Mouse (Mus musculus) liver, embryonic 12.5 days (tissue): ENCODE measurements around the gene Fer. TPM values are rescaled to one million over a fixed set of nuclear protein-coding genes. Genes with fewer than 3 reads are reported as not detected.

ENCODE experiments used
- ATAC-seq: fragments of 200-750 bp; cut with Nextera tagmentation; 2 replicates; pipeline ENCODE4 v1.8.0; 2017; ENCODE audit warnings: moderate number of reproducible peaks, mild to moderate bottlenecking, moderate library complexity
- H3K27ac ChIP-seq: fragments of 300-500 bp; sonication (generic); 2 replicates; pipeline ENCODE4 v1.5.1; 2016; ENCODE audit warnings: mild to moderate bottlenecking
- H3K27me3 ChIP-seq: fragments of 300-500 bp; sonication (generic); replicated peaks from 2 replicates; pipeline ENCODE4 v1.6.1; 2016; ENCODE audit warnings: mild to moderate bottlenecking, moderate library complexity
- H3K36me3 ChIP-seq: fragments of 300-500 bp; sonication (generic); 2 replicates; pipeline ENCODE4 v1.6.1; 2016; ENCODE audit warnings: mild to moderate bottlenecking, moderate library complexity
- H3K4me1 ChIP-seq: fragments of 300-500 bp; sonication (generic); 2 replicates; pipeline ENCODE4 v1.6.1; 2016
- H3K4me2 ChIP-seq: fragments of 300-500 bp; sonication (generic); 2 replicates; pipeline ENCODE4 v1.6.1; 2016; ENCODE audit warnings: mild to moderate bottlenecking, moderate library complexity
- H3K4me3 ChIP-seq: fragments of 300-500 bp; sonication (generic); 2 replicates; pipeline ENCODE4 v1.5.1; 2016; ENCODE audit warnings: mild to moderate bottlenecking, moderate library complexity
- H3K9ac ChIP-seq: fragments of 300-500 bp; sonication (generic); 2 replicates; pipeline ENCODE4 v1.6.1; 2016; ENCODE audit warnings: mild to moderate bottlenecking, moderate library complexity
- H3K9me3 ChIP-seq: fragments of 300-500 bp; sonication (generic); replicated peaks from 2 replicates; pipeline ENCODE4 v1.6.1; 2016; ENCODE audit warnings: mild to moderate bottlenecking, moderate library complexity
- WGBS: fragments of 180-500 bp; shearing (Covaris S2); methylation state at CpG from one replicate; pipeline ENCODE4 v1.1.7; 2016; ENCODE audit not compliant: insufficient replicate concordance; 5-methylcytosine and 5-hydroxymethylcytosine counted together
- polyA plus RNA-seq: library from polyadenylated mRNA; unstranded; fragments of >200 nt; fragmentation: Nextera tagmentation; extraction: Ambion mirVana; gene quantifications from 2 replicates; pipeline ENCODE4 v1.2.1, GENCODE M21; 2016

Fer gene
- polyA plus RNA-seq, 1 experiment from 2014 or later: 17.1 TPM

DNA sequence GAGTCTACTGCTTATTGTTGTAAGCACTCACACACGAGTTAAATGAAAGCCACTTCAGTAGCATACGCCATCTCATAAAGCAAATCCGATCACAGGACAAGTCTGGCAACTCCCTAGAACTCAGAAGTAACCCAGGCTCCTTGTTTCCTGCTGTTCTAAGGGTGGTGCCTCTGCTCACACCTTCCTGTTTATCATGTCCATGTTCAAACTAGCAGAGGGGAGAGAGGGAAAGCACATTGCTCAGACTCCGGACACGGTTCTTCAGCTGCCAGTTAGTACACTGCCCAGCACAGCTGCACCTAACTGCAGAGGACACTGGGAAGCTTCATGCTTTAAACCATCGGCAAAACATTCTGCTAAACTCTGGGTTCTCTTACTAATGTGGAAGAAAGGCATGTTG lies 269.3 kb downstream of the Fer start:
- Histone ChIP-seq H3K4me2 (no peak overlapping the region), H3K9ac (no peak overlapping the region), H3K4me1 (0 out of 2 replicates have a peak, but pooled peaks cover 6% of the 10 kb centered on the region), H3K36me3 (no peaks in the 10 kb centered on the region), H3K9me3 (no peaks in the 10 kb centered on the region), H3K27ac (no peak overlapping the region), H3K27me3 (no peaks in the 10 kb centered on the region), H3K4me3 (no peak overlapping the region)
- 69% methylated on average over 6 of the region's 6 CpGs for WGBS
- no peak for ATAC-seq

DNA sequence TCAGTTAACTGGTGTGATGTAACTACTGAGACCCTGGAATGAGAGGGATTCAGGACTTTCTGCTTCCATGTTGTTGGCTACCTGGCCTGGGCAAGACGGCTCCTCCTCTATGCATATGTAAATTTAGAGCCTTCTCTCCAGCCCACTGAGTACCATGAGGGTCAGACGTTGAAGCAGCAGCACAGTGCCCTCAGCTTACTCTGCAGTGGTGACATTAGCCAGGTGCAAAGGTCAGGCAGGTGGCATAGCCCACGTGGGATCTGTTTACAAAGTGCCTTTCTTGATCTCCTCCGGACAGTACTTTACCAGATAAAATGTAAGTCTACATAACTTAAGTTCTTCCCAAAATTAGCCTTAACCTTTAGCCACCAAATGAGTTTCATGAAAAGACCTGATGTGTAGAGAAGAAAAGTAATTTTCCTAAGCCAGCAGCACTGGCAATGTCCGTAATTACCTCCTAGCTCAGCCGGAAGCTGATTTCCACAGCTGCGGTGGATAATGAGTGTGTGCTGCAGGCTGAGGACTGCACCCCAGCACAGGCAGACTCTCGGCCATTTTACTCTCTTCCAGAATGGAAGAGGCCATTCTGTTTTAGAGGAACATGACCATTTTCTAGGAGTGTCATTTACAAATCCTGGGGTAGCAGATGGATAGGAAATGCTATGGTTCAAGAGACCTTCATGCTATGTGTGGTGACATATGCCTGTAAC lies 273.2 kb downstream of the Fer start:
- Histone ChIP-seq H3K4me1 (0 out of 2 replicates have a peak, but pooled peaks cover 6% of the 10 kb centered on the region), H3K4me2 (no peak overlapping the region), H3K27ac (no peak overlapping the region), H3K9ac (no peak overlapping the region), H3K36me3 (peaks cover 15% of the 10 kb centered on the region), H3K4me3 (no peak overlapping the region), H3K27me3 (no peaks in the 10 kb centered on the region), H3K9me3 (no peaks in the 10 kb centered on the region)
- 68% methylated on average over 8 of the region's 8 CpGs for WGBS
- no peak for ATAC-seq

DNA sequence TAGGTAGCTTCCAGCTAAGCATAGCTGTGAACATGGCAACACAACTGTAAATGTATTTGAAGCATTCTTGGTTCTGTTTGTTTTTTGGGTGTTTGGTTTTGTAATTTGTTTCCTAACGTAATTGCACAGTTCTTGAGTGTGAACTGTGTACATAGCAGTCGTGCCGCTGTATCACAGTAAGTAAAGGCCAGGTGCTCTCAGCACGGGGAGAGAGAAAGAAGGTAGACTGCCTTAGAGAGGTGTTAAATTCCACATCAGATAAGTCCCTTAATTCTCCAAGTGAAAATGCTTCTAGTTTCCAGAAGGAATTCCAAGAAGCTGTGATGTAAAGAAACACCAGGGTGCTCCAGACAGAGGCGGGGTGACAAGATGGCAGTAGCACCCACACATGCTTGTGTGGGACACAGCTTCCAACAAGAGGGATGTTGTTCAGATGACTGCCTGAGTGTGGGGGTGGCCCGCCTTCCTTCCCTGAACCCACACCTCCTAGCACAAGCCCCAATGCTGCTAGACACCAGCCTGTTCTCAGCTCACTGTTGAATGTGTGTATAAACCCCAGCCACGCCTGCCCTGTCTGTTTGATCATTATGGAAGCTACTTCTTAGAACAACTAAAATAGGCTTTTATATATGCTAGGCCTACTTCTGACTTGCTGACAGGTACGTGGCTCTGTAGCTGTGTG lies 275.3 kb downstream of the Fer start:
- 0 out of 2 replicates have a peak, but pooled peaks cover 6% of the 10 kb centered on the region for H3K4me1 ChIP-seq
- ATAC-seq: no peak
- H3K27ac ChIP-seq: no peak overlapping the region
- no peak overlapping the region for H3K4me2 ChIP-seq
- H3K36me3 ChIP-seq: peaks cover 15% of the 10 kb centered on the region
- WGBS: 78% methylated on average over 8 of the region's 8 CpGs
- no peak overlapping the region for H3K4me3 ChIP-seq
- no peaks in the 10 kb centered on the region for H3K9me3 ChIP-seq
- no peaks in the 10 kb centered on the region for H3K27me3 ChIP-seq
- H3K9ac ChIP-seq: no peak overlapping the region

DNA sequence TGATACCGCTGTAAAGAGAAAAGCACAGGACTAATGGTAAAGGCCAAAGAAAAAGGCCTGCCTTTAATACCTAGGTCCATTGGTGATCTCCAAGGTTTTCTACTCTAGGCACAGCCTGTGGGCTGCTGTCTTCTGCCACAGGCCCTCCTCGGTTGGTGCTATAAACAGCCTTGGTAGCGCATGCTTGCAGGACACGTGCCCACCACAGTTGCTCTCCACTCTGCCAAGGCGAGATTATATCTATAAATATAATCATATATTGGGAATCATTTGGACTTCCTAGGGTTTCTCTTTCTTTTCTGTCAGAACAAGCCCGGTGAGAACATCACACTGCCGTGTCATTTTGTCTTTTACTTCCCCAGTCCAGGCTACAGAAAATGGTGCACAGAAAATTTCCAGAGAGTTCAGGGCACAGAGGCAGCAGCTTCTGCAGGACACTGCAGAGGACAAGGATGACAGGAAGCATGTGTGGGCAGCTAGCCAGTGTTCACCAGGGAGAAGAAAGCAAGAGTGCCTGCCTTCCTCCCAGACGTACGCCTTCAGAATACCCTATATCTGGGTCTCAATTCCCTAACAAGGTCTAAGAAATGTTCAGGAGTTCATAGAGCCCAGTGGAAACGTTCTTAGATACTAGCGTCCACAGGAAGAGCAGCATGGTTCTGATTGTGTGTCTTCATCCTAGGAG lies 276.5 kb downstream of the Fer start:
- Histone ChIP-seq H3K27me3 (no peaks in the 10 kb centered on the region), H3K9ac (no peak overlapping the region), H3K27ac (no peak overlapping the region), H3K4me2 (no peak overlapping the region), H3K36me3 (peaks cover 15% of the 10 kb centered on the region), H3K4me3 (no peak overlapping the region), H3K4me1 (0 out of 2 replicates have a peak, but pooled peaks cover 6% of the 10 kb centered on the region), H3K9me3 (no peaks in the 10 kb centered on the region)
- 80% methylated on average over 11 of the region's 11 CpGs for WGBS
- no peak for ATAC-seq

DNA sequence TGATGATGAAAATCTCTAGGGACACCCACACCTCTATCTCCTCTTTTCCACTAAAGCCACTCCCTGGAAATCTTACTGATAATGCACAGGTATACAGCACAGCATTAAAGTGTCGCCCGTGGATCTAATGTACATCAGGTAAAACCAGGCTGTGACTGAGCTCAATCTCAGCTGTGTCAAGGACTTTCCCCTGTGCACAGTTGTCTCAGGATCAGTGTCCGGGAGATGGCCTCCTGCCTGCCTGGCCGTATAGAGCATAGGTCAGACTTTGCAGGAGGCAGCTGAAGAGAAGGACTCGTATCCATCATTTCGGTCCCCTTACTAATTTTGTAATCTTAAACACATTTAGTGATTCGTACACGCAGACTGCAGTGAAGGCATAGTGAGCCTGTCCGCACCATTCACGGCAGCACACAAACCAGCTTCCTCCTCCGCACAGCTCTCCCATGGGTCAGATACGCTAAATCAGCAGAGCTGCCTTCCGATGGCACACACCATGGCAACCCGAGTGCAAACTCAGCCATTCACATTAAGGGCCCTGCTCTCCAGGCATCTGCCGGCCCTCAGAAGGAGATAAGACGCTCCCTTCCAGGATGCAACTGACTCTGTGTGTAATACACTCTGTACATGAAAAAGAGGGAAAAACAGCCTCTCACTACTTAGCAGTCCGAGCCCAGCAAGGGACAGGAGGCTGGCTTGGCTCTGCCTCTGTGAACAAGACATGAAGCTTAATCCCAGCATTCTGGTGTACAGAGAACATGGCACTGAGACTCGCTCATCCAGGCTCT lies 277.4 kb downstream of the Fer start:
- Histone ChIP-seq H3K9ac (no peak overlapping the region), H3K36me3 (peaks cover 15% of the 10 kb centered on the region), H3K27ac (no peak overlapping the region), H3K27me3 (no peaks in the 10 kb centered on the region), H3K4me3 (no peak overlapping the region), H3K9me3 (no peaks in the 10 kb centered on the region), H3K4me2 (no peak overlapping the region), H3K4me1 (0 out of 2 replicates have a peak, but pooled peaks cover 6% of the 10 kb centered on the region)
- no peak for ATAC-seq
- 73% methylated on average over 18 of the region's 18 CpGs for WGBS

DNA sequence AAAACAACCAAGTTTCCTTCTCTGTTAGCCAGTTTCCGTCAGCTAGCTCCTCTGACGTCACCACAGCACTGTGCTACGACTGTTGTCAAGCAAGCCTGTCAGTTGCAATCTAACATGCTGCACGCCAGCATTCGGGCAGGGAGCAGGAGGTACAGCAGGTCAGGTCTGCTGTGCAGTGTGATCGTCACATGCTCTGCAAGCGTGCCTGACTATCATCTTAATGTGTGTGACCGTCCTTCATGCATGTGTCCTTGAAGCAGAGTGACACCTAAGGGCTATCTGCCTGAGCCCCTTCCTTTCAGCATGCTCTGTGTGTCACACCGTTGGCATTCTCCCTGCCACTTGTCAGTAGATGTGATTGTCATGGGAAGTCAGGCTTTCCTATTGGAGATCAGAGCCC lies 279.0 kb downstream of the Fer start:
- Histone ChIP-seq H3K4me3 (no peak overlapping the region), H3K9me3 (no peaks in the 10 kb centered on the region), H3K27ac (no peak overlapping the region), H3K27me3 (no peaks in the 10 kb centered on the region), H3K9ac (no peak overlapping the region), H3K4me1 (no peaks in the 10 kb centered on the region), H3K4me2 (no peak overlapping the region), H3K36me3 (peaks cover 15% of the 10 kb centered on the region)
- 77% methylated on average over 9 of the region's 9 CpGs for WGBS
- ATAC-seq: no peak

DNA sequence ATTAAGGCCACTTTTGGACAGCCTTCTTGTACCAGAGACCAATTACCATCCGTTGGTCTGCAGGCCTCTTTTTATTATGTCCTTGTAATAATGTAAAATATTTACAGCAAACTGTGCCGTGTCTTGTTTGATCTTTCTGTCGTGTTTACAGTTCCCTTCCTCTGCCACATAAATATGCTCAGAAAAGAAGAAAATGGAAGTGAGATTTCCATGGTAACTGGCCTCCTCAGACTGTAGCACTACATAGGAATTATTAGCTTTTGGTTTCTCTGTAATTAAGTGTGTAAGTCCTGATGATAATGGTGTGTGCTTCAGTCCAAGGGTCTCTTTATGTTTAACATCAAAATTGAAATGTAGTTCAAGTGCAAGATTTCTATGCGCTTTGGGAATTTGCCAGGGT lies 283.5 kb downstream of the Fer start:
- H3K4me2 ChIP-seq: no peak overlapping the region
- no peaks in the 10 kb centered on the region for H3K9me3 ChIP-seq
- no peaks in the 10 kb centered on the region for H3K4me1 ChIP-seq
- 70% methylated on average over 4 of the region's 4 CpGs for WGBS
- H3K36me3 ChIP-seq: no peaks in the 10 kb centered on the region
- H3K9ac ChIP-seq: no peak overlapping the region
- no peaks in the 10 kb centered on the region for H3K27me3 ChIP-seq
- H3K27ac ChIP-seq: no peak overlapping the region
- H3K4me3 ChIP-seq: no peak overlapping the region
- no peak for ATAC-seq

DNA sequence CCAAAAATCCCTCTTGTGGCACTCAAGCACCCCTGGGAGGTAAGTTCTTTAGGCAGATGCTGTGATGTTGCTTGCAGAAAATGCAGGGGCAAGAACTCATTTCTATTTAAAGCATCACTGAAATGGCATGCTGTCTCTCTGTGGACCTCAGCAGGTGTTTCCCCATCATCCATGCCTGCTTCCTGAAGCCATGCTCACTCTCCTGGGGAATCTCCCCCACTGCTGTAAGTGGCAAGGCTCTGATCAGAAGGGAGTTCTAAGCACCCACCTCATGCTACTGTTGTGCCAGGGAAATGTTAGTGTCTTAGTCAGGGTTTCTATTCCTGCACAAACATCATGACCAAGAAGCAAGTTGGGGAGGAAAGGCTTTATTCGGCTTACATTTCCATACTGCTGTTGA lies 287.9 kb downstream of the Fer start:
- Histone ChIP-seq H3K27me3 (no peaks in the 10 kb centered on the region), H3K27ac (no peak overlapping the region), H3K36me3 (no peaks in the 10 kb centered on the region), H3K4me1 (no peaks in the 10 kb centered on the region), H3K9ac (no peak overlapping the region), H3K4me3 (no peak overlapping the region), H3K9me3 (no peaks in the 10 kb centered on the region), H3K4me2 (no peak overlapping the region)
- 73% methylated on average over 1 of the region's 1 CpGs for WGBS
- no peak for ATAC-seq

DNA sequence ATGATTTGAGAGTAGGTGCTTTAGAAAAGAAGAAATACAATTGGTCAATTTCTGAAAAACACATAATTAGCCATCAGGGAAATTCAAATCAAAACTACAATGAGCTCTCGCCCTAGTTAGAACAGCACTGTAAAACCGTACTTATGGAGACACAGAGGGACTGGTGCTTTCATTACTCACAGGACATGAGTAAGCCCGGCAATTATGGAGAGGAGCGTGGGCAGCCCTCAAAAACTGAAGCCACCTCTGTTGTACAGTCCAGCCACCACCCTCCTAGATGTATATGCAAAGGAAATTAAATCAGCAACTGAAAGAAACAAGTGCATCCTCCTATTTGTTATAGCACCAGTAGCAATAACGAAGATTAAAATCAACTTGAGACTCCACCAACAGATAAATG lies 304.9 kb downstream of the Fer start:
- ATAC-seq: no peak
- no peak overlapping the region for H3K4me2 ChIP-seq
- no peaks in the 10 kb centered on the region for H3K9me3 ChIP-seq
- H3K27ac ChIP-seq: no peak overlapping the region
- no peak overlapping the region for H3K4me3 ChIP-seq
- WGBS: 72% methylated on average over 5 of the region's 5 CpGs
- no peaks in the 10 kb centered on the region for H3K4me1 ChIP-seq
- no peak overlapping the region for H3K9ac ChIP-seq
- H3K27me3 ChIP-seq: no peaks in the 10 kb centered on the region
- no peaks in the 10 kb centered on the region for H3K36me3 ChIP-seq

DNA sequence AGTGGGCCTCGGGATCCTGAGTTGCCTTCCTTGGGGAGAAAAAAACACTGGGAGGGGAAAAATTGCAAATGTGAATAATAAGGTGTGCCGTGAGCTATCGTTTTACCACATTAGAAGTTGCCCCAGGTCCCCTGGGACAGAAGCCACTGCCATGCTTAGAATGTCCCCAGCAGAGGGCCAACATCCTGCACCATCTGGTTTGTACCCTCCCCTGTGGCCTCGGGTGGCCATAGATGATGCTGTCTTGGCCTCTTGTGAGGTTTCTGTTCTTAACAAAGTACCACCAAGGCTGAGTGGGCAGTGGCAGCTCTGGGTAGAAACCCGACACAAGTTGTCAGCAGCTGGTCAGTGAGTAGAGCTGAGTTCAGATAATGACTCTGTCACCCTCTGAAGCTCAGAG lies 307.2 kb downstream of the Fer start:
- Histone ChIP-seq H3K9ac (no peak overlapping the region), H3K4me2 (no peak overlapping the region), H3K27me3 (no peaks in the 10 kb centered on the region), H3K27ac (no peak overlapping the region), H3K4me1 (no peaks in the 10 kb centered on the region), H3K9me3 (no peaks in the 10 kb centered on the region), H3K36me3 (no peaks in the 10 kb centered on the region), H3K4me3 (no peak overlapping the region)
- ATAC-seq: no peak
- WGBS: 64% methylated on average over 5 of the region's 5 CpGs

DNA sequence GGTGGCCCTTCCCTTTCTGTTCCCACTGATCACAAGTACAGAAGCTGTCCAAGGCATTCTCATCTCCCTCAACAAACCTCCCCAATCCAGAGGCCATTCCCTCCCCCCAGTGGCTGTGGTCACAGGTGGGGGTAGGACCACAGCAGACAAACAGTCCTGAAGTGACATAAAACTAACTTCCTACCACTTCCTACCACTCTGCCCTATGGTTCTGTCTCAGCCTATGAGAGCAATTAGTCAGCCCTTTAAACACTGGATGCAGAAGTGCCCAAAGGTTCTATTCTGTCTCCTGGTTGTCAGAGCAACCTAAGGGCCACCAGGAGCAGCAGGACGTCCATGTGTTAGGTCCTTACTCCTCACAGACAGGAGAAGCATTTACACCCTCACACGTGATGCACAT lies 309.6 kb downstream of the Fer start:
- no peak for ATAC-seq

DNA sequence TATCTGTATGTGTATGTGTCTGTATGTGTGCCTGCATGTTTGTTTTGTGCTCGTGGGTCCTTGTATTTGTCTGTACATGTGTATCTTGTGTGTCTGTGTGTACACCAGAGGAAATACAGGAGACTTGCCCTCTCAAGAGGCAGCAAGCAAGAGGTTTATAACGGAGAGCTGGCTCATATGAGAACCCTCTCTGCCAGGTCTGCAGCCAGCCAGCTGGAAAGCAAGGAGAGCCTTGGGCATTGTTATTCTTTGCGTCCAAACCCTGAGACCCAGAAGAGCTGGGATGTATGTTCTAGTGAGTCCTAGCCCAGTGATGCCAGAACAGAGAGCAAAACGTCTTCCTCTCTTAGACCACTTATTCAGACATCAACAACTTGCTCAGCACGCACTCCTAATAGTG lies 317.7 kb downstream of the Fer start:
- Histone ChIP-seq H3K4me2 (no peak overlapping the region), H3K36me3 (no peaks in the 10 kb centered on the region), H3K27ac (no peak overlapping the region), H3K9me3 (no peaks in the 10 kb centered on the region), H3K4me3 (no peak overlapping the region), H3K9ac (no peak overlapping the region), H3K27me3 (no peaks in the 10 kb centered on the region), H3K4me1 (no peaks in the 10 kb centered on the region)
- ATAC-seq: no peak
- 66% methylated on average over 5 of the region's 5 CpGs for WGBS

More for the DNA sequence above, 309.6 kb downstream of the Fer start:
- H3K9ac ChIP-seq: no peak overlapping the region
- H3K27me3 ChIP-seq: no peaks in the 10 kb centered on the region
- H3K9me3 ChIP-seq: no peaks in the 10 kb centered on the region
- WGBS: 56% methylated on average over 2 of the region's 2 CpGs
- H3K36me3 ChIP-seq: no peaks in the 10 kb centered on the region
- H3K27ac ChIP-seq: no peak overlapping the region
- H3K4me1 ChIP-seq: no peaks in the 10 kb centered on the region
- no peak overlapping the region for H3K4me2 ChIP-seq
- no peak overlapping the region for H3K4me3 ChIP-seq
